Mouse (Mus musculus) cerebellum, postnatal 25 days (tissue): ENCODE data around the gene Gpsm3.
A peak's percentile ranks its signal among the peaks of the same experiment; 100 is the strongest.
"Not testable (repeated sequence)": the region's sequence is repeated elsewhere in the genome, so short reads cannot be mapped to it uniquely, and the experiment has no call there.

Source experiments
- DNase-seq, 2 experiments: peaks; one replicate each; pipeline ENCODE4 v3.0.0; 2021; ENCODE audit warnings: mixed read lengths in 2 of 2

Gene Gpsm3

DNA sequence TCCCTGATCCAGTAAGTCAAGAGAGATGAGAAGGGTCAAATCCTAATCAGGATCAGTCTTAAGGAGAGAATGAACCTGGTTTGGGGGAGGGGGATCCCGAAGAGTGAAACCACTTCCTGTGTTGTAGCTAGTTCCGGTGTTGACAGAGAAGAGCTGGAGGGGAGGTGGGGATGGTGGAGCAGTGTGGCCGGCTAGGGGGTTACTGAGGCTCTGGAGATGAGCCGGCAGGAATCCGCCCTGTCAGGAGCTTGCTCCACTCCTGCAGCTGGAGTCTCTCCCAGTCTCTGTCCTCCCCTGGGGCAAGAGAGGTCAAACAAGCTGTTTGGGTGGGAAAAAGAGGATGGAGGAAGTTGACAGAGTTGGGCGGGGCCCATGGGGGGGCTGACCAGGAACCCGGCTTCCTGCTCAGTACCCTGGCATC is at the start of gene Gpsm3:
Gene Gpsm3 (plus strand): TSS at position 126 of the 421 bp plus-strand sequence.
- DNase-seq, result no peak

DNA sequence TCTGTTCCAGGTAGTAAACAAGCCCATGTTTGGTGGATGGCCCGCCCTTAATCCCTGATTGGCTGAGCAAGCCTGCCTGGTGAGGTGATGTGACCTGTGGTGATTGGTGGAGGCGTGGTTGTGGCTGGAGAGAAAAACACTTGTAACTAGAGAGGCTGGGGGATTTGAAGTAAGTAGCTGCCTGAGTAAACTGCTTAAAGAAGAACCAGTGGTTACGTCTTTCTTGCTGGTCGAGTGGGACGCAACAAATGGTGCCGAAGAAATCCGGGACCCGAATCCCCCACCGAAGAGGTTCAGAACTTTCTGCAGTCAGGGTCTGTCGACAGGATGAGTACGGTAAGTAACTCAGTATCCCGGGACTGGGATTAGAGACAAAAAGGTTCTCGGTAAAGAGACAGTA is 46.0 kb upstream of the Gpsm3 start:
- not testable (repeated sequence) for DNase-seq

DNA sequence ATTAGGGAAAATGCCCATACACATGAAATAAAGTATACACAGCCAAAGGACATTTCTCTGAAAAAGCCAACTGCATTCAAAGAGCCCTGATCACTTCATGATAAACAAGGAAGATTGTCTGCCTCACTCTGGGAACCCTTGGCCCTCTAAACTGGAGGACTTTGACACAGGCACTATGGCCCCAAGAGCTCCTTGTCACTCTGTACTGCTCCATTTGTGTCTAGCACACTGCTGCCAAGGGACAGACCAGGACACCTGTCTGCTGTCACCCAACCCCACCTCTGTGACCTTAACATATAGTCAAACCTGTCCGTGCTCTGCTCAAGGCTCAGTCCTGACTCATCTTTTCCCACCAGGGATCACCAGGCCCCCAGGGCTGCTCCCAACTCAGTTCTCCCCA is 42.8 kb upstream of the Gpsm3 start:
- no peak for DNase-seq

DNA sequence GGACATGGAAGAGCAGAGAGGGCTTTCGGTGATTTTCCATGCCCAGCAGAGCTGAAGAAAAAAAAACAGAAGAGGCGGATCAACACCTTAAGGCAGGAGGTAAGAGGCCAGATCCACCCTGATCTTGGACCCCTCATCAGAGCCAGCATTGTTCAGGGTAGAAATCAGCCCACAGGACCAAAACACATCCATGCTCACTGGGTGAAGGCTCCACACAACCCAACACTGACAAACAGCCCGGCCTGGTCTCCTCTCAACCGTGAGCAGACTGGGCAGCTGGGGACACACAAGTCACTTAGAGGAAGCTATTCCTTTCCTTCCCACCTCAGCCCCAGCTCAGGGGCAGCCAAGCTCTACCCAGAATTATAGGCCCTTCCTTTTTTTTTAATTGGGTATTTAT is 42.0 kb upstream of the Gpsm3 start:
- no peak for DNase-seq

DNA sequence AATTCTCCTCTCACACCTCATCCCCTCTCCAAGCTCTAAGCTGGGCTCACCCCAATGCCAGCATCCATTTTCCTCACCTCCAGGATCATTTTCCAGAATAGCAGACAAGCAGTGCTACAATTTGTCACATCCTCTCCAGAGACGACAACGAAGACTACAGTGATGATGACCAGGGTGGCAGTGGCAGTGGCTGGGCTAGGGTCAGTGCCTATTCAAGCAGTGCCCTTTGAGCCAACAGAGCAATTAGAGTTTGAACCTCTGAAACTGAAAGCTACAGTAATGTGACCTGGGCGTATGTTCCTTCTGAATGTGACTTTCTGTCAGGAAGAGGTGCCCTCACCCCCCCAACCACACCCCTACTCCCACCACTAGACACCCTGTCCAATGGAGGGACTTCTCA is 40.5 kb upstream of the Gpsm3 start:
- DNase-seq, result no peak

DNA sequence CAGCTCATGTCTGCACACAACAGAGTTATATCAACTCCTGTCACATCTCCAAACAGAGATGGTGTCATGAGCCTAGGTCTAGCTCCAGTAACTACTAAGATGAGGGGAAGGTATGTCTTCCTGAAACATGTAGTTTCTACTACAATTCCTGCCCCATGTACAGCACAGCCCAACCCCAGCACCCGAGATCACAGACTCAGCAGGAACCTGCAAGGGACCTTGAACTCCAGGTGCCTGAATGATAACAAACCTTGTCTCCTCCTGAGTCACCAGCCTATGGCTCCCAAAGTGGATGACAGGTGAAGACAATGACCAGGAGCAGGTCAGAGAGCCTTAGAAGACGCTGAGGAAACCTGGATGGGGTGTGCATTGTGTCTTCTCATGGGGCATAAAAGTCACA is 39.8 kb upstream of the Gpsm3 start:
- DNase-seq, result no peak

DNA sequence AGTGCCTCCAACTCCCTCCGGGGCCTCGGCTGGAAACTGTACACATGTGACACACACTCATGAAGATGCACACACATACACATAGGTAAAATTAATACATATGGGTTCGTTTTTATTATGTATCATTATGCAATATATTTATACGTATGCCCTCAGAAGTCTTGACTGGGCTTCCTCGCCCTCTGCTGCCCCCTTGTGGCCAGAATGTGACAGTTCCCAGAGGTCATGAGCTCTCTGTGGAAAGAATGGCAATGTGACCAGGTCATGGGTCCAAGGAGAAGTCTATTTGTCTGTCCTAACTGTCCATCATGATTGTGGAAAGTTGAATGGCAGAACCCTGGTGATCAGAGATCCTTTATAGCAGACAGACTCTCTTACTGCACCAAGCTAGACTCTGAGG is 34.1 kb upstream of the Gpsm3 start:
- DNase-seq, result peak; percentile 75 to 87

DNA sequence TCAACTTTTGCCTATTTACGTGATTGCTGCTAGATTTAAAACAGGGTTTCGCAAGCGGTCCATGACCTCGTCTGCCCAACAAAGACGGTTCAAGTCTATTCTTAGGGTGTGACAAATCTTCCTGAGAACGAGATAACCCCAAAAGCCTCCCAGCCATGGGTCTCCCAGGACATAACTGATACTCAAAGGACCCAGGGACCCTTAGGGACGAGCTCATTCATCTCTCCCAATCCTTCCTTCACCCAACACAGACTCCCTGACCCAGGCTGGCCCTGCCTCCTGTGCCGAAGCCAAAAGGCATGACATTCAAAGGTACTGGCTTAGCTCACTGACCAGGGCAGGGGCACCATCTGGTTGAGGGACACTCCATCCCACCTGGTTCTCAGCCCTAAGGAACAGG is 33.2 kb upstream of the Gpsm3 start:
- no peak for DNase-seq

DNA sequence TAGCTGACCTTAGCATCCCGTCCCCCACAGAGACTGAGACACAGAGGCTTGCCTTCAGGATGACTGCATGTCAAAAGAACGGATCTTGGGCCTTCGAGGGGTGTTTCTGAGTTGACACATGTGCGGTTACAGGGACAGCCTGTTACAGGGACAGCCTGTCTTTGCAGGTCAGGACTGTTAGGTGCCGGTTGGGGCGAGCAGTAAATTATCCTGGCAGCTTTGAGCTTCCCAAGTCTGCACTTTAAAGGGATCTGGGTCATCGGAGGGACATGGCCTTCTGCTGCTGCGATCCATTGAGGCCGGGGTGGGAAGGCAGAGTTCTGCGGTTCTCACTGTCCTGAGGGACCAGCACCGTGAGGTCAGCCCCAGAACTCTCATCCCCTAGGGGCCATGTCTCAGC is 32.2 kb upstream of the Gpsm3 start:
- no peak for DNase-seq

DNA sequence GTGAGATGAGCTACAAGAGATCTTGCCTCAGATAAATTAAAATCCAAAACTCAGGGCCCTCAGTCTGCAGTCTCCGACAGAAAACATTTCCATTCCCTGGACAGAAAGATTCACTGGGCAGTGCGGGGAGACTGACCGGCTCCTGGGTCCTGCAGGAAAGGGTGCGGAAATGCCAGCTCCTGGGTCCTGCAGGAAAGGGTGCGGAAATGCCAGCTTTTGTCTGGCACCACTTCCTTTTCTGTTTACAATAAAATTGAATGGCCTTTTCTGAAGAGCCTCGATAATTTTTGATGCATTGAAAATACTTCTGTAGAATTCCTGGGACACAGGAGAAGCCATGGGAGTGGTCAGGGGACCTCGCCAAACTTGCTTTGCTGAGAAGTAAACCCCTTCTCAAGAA is 30.5 kb upstream of the Gpsm3 start:
- DNase-seq, result no peak

DNA sequence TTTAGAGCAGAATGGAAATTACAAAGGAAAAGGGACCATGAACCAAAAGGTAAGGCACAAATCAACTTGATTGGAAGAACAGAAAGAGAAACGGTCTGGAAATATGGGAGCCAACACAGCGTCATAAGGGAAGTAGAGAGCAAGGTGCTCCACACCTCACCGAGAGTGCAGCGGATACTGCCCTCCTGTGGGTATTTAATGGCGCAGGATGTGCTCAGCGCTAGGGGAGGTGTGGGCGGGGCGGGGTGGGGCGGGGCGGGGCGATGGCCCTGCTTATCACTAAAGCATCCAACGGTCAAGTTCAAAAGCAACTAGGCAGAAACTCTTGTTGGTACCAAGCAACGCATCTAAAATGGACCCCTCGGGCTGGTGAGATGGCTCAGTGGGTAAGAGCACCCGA is 29.7 kb upstream of the Gpsm3 start:
- no peak for DNase-seq

DNA sequence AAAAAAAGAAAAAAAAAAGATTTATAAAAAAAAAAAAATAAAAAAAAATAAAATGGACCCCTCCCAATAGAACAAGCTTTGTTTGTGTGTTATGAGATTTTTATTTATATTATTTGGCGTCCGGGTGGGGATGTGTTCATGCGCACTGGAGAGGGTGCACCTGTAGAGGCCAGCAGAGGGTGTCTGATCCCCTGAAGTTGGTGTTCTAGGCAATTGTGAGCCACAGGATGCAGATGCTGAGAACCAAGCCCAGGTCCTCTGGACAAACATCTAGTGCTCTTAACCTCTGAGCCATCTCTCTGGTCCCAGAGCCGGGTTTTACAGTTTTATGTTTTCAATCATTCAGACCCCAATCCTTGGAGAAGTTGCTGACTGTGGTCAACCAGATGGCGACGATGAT is 29.2 kb upstream of the Gpsm3 start:
- DNase-seq, result no peak

DNA sequence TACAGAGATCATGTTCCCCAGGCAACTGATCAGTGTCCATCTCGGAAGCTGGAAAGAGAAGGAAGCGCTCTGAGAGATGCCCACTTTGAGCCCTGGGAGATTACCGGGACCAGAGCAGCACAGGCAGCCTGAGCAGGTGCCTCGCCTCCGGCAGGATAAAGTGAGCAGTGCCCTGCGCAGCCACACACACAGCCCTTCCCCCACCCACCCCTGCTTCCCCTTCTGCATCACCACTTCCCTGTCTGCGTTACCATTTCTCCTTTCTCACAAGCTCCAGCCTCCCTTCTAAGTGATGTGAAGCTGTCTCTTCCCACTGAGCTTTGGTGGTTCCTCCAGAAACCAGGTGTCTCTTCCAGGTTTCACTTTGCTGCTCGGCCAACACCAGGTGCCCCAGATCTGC is 28.4 kb upstream of the Gpsm3 start:
- no peak for DNase-seq

DNA sequence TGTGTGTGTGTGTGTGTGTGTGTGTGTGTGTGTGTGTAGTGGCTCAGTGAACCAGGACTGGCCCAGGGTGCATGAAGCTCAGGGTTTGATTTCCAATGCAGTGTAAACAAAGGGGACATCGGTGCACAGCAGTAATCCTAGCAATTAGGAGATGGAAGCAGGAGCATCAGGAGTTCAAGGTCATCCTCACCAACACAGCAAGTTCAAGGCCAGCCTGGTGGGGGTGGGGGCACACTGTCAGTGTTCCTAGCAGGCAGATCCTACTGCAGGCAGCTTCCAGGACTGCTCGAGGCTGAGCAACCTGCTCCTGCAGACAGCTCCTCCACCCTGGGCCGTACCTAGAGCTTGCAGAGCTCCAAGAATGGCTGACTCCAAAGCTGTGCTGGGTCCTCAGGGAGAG is 27.0 kb upstream of the Gpsm3 start:
- DNase-seq, result no peak

DNA sequence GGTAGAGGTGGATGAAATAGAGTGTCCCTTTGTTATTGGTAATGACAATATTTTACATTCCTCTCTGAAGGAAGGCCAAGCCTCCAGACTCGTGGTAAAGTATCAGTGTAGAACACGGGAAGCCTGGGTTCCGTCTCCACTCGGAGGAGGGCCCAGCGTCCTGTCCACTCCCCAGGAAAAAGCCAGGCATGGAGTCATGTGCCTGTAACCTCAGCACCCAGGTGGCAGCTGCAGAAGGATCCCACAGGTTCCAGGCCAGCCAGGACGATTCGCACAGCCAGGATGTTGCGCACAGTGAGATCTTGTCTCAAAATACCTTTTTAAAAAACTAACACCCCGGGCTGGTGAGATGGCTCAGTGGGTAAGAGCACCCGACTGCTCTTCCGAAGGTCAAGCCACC is 26.3 kb upstream of the Gpsm3 start:
- no peak for DNase-seq

DNA sequence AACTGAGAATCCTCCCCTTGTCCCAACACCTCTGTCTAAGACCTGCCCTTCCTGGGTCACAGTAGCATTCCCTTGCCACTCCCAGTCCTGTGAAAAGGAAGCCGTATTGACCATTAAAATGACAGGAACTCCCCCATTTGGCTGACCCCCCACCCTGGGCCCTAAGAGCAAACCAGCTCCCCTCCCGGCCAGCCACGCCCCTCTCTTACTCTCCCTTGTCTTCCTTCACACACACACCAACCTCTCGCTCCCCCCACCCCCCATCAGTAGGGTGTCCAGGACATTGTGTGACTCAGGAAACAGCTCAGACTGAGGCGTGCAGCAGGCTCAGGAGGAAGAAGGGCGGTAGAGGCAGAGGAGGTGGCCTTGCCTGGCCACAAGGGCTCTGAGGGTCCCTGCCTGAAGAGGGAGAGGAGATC is 25.6 kb upstream of the Gpsm3 start, which contains the start of gene Notch4:
Gene Notch4 (plus strand): TSS at position 266 of the 419 bp plus-strand sequence.
- DNase-seq, result no peak

DNA sequence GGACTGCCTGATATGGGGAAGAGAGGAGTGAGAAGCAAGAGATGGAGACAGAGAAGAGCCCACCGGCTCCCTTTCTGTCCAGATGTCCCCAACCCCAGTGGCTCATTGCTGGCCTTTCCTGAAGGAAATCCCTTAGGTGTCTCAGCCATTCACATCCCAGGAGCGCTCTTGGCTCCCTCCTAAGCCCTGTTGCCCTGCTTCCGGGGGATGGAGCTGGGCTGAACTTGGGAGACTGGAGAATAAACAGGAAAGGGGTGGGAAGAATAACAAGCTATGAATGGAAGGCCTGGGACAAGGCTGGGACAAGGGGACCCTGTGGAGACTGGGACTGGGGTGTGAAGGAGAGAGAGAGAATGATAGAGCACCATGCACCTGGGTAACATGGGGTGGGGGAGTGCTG is 24.8 kb upstream of the Gpsm3 start:
- DNase-seq, result no peak

DNA sequence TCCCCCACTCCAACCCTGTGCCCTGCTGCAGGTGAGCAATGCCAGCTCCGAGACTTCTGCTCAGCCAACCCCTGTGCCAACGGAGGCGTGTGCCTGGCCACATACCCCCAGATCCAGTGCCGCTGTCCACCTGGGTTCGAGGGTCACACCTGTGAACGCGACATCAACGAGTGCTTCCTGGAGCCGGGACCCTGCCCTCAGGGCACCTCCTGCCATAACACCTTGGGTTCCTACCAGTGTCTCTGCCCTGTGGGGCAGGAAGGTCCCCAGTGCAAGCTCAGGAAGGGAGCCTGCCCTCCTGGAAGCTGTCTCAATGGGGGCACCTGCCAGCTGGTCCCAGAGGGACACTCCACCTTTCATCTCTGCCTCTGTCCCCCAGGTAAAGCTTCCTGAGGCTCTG is 22.3 kb upstream of the Gpsm3 start:
- no peak for DNase-seq

DNA sequence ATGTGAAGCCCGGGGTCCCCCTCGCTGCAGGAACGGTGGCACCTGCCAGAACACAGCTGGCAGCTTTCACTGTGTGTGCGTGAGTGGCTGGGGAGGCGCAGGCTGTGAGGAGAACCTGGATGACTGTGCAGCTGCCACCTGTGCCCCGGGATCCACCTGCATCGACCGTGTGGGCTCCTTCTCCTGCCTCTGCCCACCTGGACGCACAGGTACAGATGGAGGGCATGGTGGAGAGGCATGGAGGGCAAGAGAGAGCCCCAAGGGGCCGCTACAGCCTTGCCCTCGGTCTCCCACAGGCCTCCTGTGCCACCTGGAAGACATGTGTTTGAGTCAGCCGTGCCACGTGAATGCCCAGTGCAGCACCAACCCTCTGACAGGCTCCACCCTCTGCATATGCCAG is 21.2 kb upstream of the Gpsm3 start:
- no peak for DNase-seq

DNA sequence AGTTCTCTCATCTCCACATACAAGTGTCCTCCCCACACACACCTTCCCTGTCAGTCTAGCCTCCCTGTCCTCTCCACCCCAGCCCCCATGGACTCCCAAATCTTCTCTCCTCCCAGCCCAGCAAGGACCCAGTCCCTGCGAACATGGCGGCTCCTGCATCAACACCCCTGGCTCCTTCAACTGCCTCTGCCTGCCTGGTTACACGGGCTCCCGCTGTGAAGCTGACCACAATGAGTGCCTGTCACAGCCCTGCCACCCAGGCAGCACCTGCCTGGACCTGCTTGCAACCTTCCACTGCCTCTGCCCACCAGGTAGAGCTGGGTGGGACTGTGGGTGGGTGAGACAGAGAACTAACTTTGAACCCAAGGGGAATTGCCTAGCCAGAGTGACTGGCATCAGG is 19.7 kb upstream of the Gpsm3 start:
- no peak for DNase-seq

DNA sequence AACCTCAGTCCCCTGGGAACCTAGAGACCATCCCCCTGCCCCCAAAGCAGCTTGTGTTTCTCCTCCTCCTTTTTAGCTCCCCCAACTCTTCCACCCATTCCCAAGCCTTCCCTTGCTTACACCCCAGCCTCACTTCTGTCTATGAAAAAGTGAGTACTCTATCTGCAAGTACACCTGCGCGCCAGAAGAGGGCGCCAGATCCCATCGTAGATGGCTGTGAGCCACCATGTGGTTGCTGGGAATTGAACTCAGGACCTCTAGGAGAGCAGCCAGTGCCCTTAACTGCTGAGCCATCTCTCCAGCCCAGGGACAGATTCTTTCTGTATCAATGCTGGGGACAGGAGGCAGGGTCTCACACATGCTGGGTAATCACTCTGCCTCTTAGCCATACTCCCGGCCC is 17.7 kb upstream of the Gpsm3 start:
- DNase-seq, result no peak

DNA sequence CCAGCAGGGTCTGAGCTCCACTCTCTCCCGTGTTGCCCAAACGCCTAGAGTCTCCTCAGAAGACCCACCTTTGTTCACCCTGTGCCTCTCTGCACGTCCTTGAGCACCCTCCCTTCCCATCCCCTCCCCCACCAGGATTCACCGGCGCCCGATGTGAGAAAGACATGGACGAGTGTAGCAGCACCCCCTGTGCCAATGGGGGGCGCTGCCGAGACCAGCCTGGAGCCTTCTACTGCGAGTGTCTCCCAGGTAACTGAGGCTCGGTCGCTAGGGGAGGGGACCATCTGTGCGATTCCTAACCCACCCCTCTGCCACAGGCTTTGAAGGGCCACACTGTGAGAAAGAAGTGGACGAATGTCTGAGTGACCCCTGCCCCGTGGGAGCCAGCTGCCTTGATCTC is 17.2 kb upstream of the Gpsm3 start:
- peak in 1 of 2 experiments; percentile 36 for DNase-seq

DNA sequence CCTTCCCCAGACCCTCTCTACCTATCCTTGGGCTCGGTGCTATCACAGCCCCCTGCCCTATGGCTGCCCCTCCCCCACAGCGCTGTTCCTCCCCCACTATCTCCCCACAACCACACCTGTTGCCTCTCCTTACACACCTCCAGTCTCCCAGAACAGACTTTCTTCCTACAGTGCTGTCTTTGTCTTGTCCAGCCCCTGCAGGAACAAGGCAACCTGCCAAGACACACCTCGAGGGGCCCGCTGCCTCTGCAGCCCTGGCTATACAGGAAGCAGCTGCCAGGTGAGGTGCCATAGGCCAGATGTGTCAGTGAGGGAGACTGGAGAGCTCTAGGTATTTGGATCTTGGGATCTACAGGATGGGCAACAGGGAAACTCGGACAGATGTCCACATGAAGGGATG is 13.0 kb upstream of the Gpsm3 start:
- no peak for DNase-seq

DNA sequence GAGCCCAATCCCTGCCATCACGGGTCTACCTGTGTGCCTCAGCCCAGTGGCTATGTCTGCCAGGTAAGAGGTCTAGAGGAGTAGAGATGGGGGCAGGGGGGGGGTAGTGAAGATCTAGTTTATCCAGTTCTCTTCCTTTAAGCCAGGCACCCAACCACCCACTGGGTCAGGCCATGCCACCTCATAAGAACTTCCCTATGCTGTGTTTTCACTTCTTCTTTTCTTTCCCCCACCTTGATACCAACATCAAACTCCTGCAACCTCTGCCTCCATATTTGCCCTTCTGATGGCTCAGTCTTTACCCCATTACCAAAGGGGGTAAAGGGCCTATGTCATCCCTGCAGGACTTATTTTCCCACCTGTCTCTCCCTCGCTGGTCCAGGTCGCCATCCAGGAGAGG is 11.5 kb upstream of the Gpsm3 start:
- DNase-seq, result no peak

DNA sequence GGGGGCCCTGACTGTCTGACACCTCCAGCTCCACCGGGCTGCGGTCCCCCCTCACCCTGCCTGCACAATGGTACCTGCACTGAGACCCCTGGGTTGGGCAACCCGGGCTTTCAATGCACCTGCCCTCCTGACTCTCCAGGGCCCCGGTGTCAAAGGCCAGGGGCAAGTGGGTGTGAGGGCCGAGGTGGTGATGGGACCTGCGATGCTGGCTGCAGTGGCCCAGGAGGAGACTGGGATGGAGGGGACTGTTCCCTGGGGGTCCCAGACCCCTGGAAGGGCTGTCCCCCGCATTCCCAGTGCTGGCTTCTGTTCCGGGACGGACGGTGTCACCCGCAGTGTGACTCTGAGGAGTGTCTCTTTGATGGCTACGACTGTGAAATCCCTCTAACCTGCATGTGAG is 7.1 kb upstream of the Gpsm3 start:
- no peak for DNase-seq

DNA sequence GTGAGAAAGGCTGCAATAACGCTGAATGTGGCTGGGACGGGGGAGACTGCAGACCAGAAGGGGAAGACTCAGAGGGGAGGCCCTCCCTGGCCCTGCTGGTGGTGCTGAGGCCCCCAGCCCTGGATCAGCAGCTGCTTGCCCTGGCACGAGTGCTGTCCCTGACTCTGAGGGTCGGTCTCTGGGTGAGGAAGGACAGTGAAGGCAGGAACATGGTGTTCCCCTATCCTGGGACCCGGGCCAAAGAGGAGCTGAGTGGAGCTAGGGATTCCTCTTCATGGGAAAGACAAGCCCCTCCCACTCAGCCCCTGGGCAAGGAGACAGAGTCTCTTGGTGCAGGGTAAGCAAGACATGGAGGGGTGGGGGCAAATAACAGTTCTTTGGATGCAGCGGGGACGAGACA is 6.2 kb upstream of the Gpsm3 start:
- DNase-seq, result peak in 1 of 2 experiments; percentile 34
